Mouse (Mus musculus) lung, embryonic 16.5 days (tissue): ENCODE measurements around the gene Prkcb. TPM values are rescaled to one million over a fixed set of nuclear protein-coding genes. Genes with fewer than 3 reads are reported as not detected.
A peak's percentile ranks its signal among the peaks of the same experiment; 100 is the strongest.

Experiments used
- ATAC-seq: fragments of 200-750 bp; cut with Nextera tagmentation; 2 replicates; pipeline ENCODE4 v1.8.0; 2017; ENCODE audit warnings: low read depth, mild to moderate bottlenecking, moderate library complexity
- H3K27ac ChIP-seq: fragments of 300-500 bp; sonication (generic); 2 replicates; pipeline ENCODE4 v1.5.1; 2014; ENCODE audit warnings: mild to moderate bottlenecking, control low read depth, low read length
- H3K27me3 ChIP-seq: fragments of 300-500 bp; sonication (generic); 2 replicates; pipeline ENCODE4 v1.6.1; 2014; ENCODE audit warnings: low read depth, low read length, mixed read lengths; ENCODE audit not compliant: control insufficient read depth, insufficient read depth
- H3K36me3 ChIP-seq: fragments of 300-500 bp; sonication (generic); 2 replicates; pipeline ENCODE4 v1.6.1; 2014; ENCODE audit warnings: low read length; ENCODE audit not compliant: control insufficient read depth, insufficient read depth
- H3K4me1 ChIP-seq: fragments of 300-500 bp; sonication (generic); replicated peaks from 2 replicates; pipeline ENCODE4 v1.6.1; 2014; ENCODE audit warnings: low read length, mixed read lengths; ENCODE audit not compliant: control insufficient read depth, insufficient read depth
- H3K4me2 ChIP-seq: fragments of 300-500 bp; sonication (generic); 2 replicates; pipeline ENCODE4 v1.6.1; 2014; ENCODE audit warnings: low read depth, low read length, control low read depth
- H3K4me3 ChIP-seq: fragments of 300-500 bp; sonication (generic); 2 replicates; pipeline ENCODE4 v1.5.1; 2014; ENCODE audit warnings: mild to moderate bottlenecking, low read length, control low read depth
- H3K9ac ChIP-seq: fragments of 300-500 bp; sonication (generic); 2 replicates; pipeline ENCODE4 v1.6.1; 2014; ENCODE audit warnings: low read length, control low read depth
- H3K9me3 ChIP-seq: fragments of 300-500 bp; sonication (generic); 2 replicates; pipeline ENCODE4 v1.6.1; 2016; ENCODE audit warnings: low read length; ENCODE audit not compliant: control insufficient read depth
- WGBS: fragments of 180-500 bp; shearing (Covaris S2); extraction: QIAGEN DNeasy Blood & Tissue Kit; methylation state at CpG from one replicate; pipeline ENCODE4 v1.1.7; 2014; 5-methylcytosine and 5-hydroxymethylcytosine counted together
- polyA plus RNA-seq: library from polyadenylated mRNA; unstranded; fragments of >200 nt; fragmentation: Nextera tagmentation; extraction: Ambion mirVana; gene quantifications from 2 replicates; pipeline ENCODE4 v1.2.1, GENCODE M21; 2015

Gene Prkcb
- polyA plus RNA-seq, 1 experiment from 2014 or later: 4.1 TPM

DNA sequence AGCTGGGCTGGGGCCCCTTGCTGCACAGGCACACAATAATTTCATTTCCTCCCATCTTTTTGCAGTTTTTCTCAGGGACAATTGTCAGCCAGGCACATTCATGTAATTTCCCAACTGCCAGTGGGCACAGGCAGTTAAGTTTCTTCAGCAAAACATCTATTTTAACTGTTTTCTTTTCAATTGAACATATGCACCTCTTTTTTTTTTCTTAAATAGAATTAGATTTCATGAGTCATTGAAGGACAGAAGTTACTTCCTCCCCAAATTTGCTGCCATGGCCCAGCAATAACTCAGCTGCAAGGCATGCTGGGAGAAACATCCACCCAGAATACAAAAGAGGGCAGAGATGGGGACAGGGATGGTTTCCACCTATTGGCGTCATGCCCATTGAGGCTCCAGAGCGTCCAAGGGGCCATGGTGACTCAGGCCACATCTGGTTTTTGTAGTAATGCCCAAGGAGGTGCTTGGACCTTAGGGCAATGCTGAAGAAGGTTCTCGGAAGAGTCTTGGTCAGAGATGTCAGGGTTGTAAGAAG, 284.6 kb downstream of the Prkcb start:
- WGBS: 79% methylated on average over 3 of the region's 3 CpGs
- Histone ChIP-seq H3K4me3 (no peak overlapping the region), H3K9ac (no peak overlapping the region), H3K36me3 (no peaks in the 10 kb centered on the region), H3K4me2 (no peak overlapping the region), H3K27ac (no peak overlapping the region), H3K4me1 (0 out of 2 replicates have a peak, but pooled peaks cover 2% of the 10 kb centered on the region), H3K9me3 (no peaks in the 10 kb centered on the region), H3K27me3 (no peaks in the 10 kb centered on the region)
- ATAC-seq: no peak

- Histone ChIP-seq H3K9ac (no peak overlapping the region), H3K4me2 (no peak overlapping the region), H3K27me3 (no peaks in the 10 kb centered on the region), H3K36me3 (no peaks in the 10 kb centered on the region), H3K4me3 (no peak overlapping the region), H3K4me1 (0 out of 2 replicates have a peak, but pooled peaks cover 2% of the 10 kb centered on the region), H3K9me3 (no peaks in the 10 kb centered on the region), H3K27ac (no peak overlapping the region)
- WGBS: 75% methylated on average over 7 of the region's 7 CpGs
- no peak for ATAC-seq
These were observed 285.9 kb downstream of the Prkcb start for GRCm38 (mm10) chr7:122574418-122574817.

- Histone ChIP-seq H3K4me2 (no peak overlapping the region), H3K27ac (no peak overlapping the region), H3K9ac (no peak overlapping the region), H3K4me1 (0 out of 2 replicates have a peak, but pooled peaks cover 1% of the 10 kb centered on the region), H3K27me3 (no peaks in the 10 kb centered on the region), H3K4me3 (no peak overlapping the region), H3K9me3 (no peaks in the 10 kb centered on the region), H3K36me3 (no peaks in the 10 kb centered on the region)
- WGBS: 87% methylated on average over 5 of the region's 5 CpGs
- ATAC-seq: no peak
These were observed 286.5 kb downstream of the Prkcb start for GRCm38 (mm10) chr7:122575056-122575455.

GRCm38 (mm10) chr7:122575506-122575905, 287.0 kb downstream of the Prkcb start:
- Histone ChIP-seq H3K27ac (no peak overlapping the region), H3K9me3 (no peaks in the 10 kb centered on the region), H3K9ac (no peak overlapping the region), H3K4me1 (no peaks in the 10 kb centered on the region), H3K4me3 (no peak overlapping the region), H3K36me3 (no peaks in the 10 kb centered on the region), H3K27me3 (no peaks in the 10 kb centered on the region), H3K4me2 (no peak overlapping the region)
- ATAC-seq: peak; percentile 88
- 28% methylated on average over 8 of the region's 8 CpGs for WGBS

- Histone ChIP-seq H3K27ac (no peak overlapping the region), H3K4me2 (no peak overlapping the region), H3K4me3 (no peak overlapping the region), H3K9me3 (no peaks in the 10 kb centered on the region), H3K9ac (no peak overlapping the region), H3K27me3 (no peaks in the 10 kb centered on the region), H3K36me3 (no peaks in the 10 kb centered on the region), H3K4me1 (no peaks in the 10 kb centered on the region)
- no peak for ATAC-seq
- WGBS: 77% methylated on average over 4 of the region's 4 CpGs
These were observed 289.0 kb downstream of the Prkcb start for GRCm38 (mm10) chr7:122577571-122577970.

- no peaks in the 10 kb centered on the region for H3K9me3 ChIP-seq
- no peaks in the 10 kb centered on the region for H3K4me1 ChIP-seq
- ATAC-seq: no peak
- no peak overlapping the region for H3K27ac ChIP-seq
- H3K27me3 ChIP-seq: no peaks in the 10 kb centered on the region
- no peak overlapping the region for H3K9ac ChIP-seq
- 63% methylated on average over 7 of the region's 7 CpGs for WGBS
- H3K36me3 ChIP-seq: no peaks in the 10 kb centered on the region
- no peak overlapping the region for H3K4me3 ChIP-seq
- H3K4me2 ChIP-seq: no peak overlapping the region
These were observed 291.1 kb downstream of the Prkcb start for GRCm38 (mm10) chr7:122579461-122580157.

- WGBS: 85% methylated on average over 1 of the region's 1 CpGs
- ATAC-seq: no peak
These were observed 291.6 kb downstream of the Prkcb start for GRCm38 (mm10) chr7:122580158-122580475.

GRCm38 (mm10) chr7:122584421-122585151, 296.0 kb downstream of the Prkcb start:
- Histone ChIP-seq H3K9me3 (no peaks in the 10 kb centered on the region), H3K4me3 (no peak overlapping the region), H3K4me2 (no peak overlapping the region), H3K36me3 (no peaks in the 10 kb centered on the region), H3K27ac (no peak overlapping the region), H3K9ac (no peak overlapping the region), H3K27me3 (no peaks in the 10 kb centered on the region), H3K4me1 (no peaks in the 10 kb centered on the region)
- 72% methylated on average over 14 of the region's 14 CpGs for WGBS
- no peak for ATAC-seq

More at GRCm38 (mm10) chr7:122580158-122580475, 291.6 kb downstream of the Prkcb start:
- Histone ChIP-seq H3K27me3 (no peaks in the 10 kb centered on the region), H3K27ac (no peak overlapping the region), H3K4me2 (no peak overlapping the region), H3K9ac (no peak overlapping the region), H3K9me3 (no peaks in the 10 kb centered on the region), H3K4me1 (no peaks in the 10 kb centered on the region), H3K4me3 (no peak overlapping the region), H3K36me3 (no peaks in the 10 kb centered on the region)

- no peaks in the 10 kb centered on the region for H3K36me3 ChIP-seq
- no peak overlapping the region for H3K4me2 ChIP-seq
- no peaks in the 10 kb centered on the region for H3K27me3 ChIP-seq
- H3K27ac ChIP-seq: no peak overlapping the region
- no peak overlapping the region for H3K9ac ChIP-seq
- H3K9me3 ChIP-seq: no peaks in the 10 kb centered on the region
- H3K4me3 ChIP-seq: no peak overlapping the region
- ATAC-seq: no peak
- 44% methylated on average over 10 of the region's 10 CpGs for WGBS
- H3K4me1 ChIP-seq: peaks cover 7% of the 10 kb centered on the region; the same call in 1 of the 2 replicates
These were observed 307.3 kb downstream of the Prkcb start for GRCm38 (mm10) chr7:122595897-122596296.
